Mouse (Mus musculus): ENCODE measurements around the gene Abcd4.

GRCm38 (mm10) chr12:84616977-84617630, at the start of gene Abcd4:
- TF ChIP-seq CTCF (IDR thresholded peaks at IDR 0.05; ENCODE audit: borderline replicate concordance, insufficient read depth, low read depth, low read length) (peak; percentile 50; the same call in 1 of the 2 replicates), POLR2A (IDR thresholded peaks at IDR 0.05; ENCODE audit: borderline replicate concordance, insufficient read depth, low read length) (peak; percentile 81)

Data from cerebellum, adult 2 months (tissue).